Mouse (Mus musculus) bone marrow, adult 2 months (tissue): ENCODE measurements around the gene Clip1. TPM values are rescaled to one million over a fixed set of nuclear protein-coding genes. Genes with fewer than 3 reads are reported as not detected.

Source experiments
- H3K27ac ChIP-seq: fragments of 200-500 bp; 2 replicates; pipeline ENCODE4 v1.5.1; 2012; ENCODE audit warnings: low read depth, mild to moderate bottlenecking, control low read depth, inconsistent platforms, low read length; ENCODE audit not compliant: control insufficient read depth, poor library complexity, insufficient read depth
- H3K4me1 ChIP-seq: fragments of 200-500 bp; 2 replicates; pipeline ENCODE4 v1.6.1; 2011; ENCODE audit warnings: low read length; ENCODE audit not compliant: control insufficient read depth, insufficient read depth
- H3K4me3 ChIP-seq: fragments of 200-500 bp; replicated peaks from 2 replicates; pipeline ENCODE3; 2011; ENCODE audit warnings: mild to moderate bottlenecking, low read depth, low read length, control low read depth; ENCODE audit not compliant: control insufficient read depth
- CTCF ChIP-seq: fragments of 200-500 bp; IDR thresholded peaks from 2 replicates; pipeline ENCODE4 v1.5.1; 2011; ENCODE audit warnings: low read length, control low read depth; ENCODE audit not compliant: control insufficient read depth, insufficient read depth
- POLR2A ChIP-seq: fragments of 200-500 bp; IDR thresholded peaks from 2 replicates; pipeline ENCODE4 v1.6.1; 2011; ENCODE audit warnings: low read depth, mild to moderate bottlenecking, control low read depth, low read length, borderline replicate concordance; ENCODE audit not compliant: control insufficient read depth
- WGBS: fragments of 180-500 bp; shearing (Covaris S2); methylation state at CpG from one replicate; pipeline ENCODE4 v1.1.7; 2018; 5-methylcytosine and 5-hydroxymethylcytosine counted together
- polyA plus RNA-seq: library from polyadenylated mRNA; stranded (reverse); fragments of >200 nt; gene quantifications from 2 replicates; pipeline ENCODE4 v1.2.4, GENCODE M21; 2011; ENCODE audit warnings: low replicate concordance; ENCODE audit not compliant: missing spikeins, insufficient read depth, insufficient read length

Gene Clip1
- polyA plus RNA-seq, 1 experiment, result 29.8 TPM

- TF ChIP-seq CTCF, result no peak
- TF ChIP-seq POLR2A, result no peak
- no peak overlapping the region for H3K27ac ChIP-seq
- 63% methylated on average over 5 of the region's 5 CpGs for WGBS
- H3K4me3 ChIP-seq, result no peak overlapping the region
- H3K4me1 ChIP-seq, result peaks cover 5% of the 10 kb centered on the region; the same call in 1 of the 2 replicates
Observed at GRCm38 (mm10) chr5:123679546-123680263, 4.7 kb downstream of the Clip1 start.

- TF ChIP-seq CTCF, result no peak
- TF ChIP-seq POLR2A, result no peak
- no peak overlapping the region for H3K4me3 ChIP-seq
- 33% methylated on average over 3 of the region's 3 CpGs for WGBS
- H3K27ac ChIP-seq, result no peak overlapping the region
- H3K4me1 ChIP-seq, result peaks cover 5% of the 10 kb centered on the region; the same call in 1 of the 2 replicates
Observed at GRCm38 (mm10) chr5:123679106-123679505, 5.3 kb downstream of the Clip1 start.

- whole genome bisulfite sequencing, result 41% methylated on average over 9 of the region's 9 CpGs
- Histone ChIP-seq H3K27ac (no peak overlapping the region), H3K4me3 (no peak overlapping the region), H3K4me1 (peaks cover 2% of the 10 kb centered on the region; the same call in 1 of the 2 replicates)
- no peak for TF ChIP-seq CTCF
- TF ChIP-seq POLR2A, result no peak
Observed at GRCm38 (mm10) chr5:123675717-123676116, 8.7 kb downstream of the Clip1 start.

- H3K4me3 ChIP-seq, result no peak overlapping the region
Observed at GRCm38 (mm10) chr5:123675221-123675620, 9.2 kb downstream of the Clip1 start.

GRCm38 (mm10) chr5:123671473-123671820 is 13.0 kb downstream of the Clip1 start:
- no peak for TF ChIP-seq POLR2A
- H3K4me3 ChIP-seq, result no peak overlapping the region
- WGBS, result 68% methylated on average over 3 of the region's 3 CpGs
- H3K27ac ChIP-seq, result no peak overlapping the region
- no peaks in the 10 kb centered on the region; the same call in 1 of the 2 replicates for H3K4me1 ChIP-seq

More at GRCm38 (mm10) chr5:123675221-123675620, 9.2 kb downstream of the Clip1 start:
- H3K27ac ChIP-seq, result no peak overlapping the region
- H3K4me1 ChIP-seq, result no peaks in the 10 kb centered on the region; the same call in 1 of the 2 replicates
- no peak for TF ChIP-seq CTCF
- 21% methylated on average over 3 of the region's 3 CpGs for WGBS

GRCm38 (mm10) chr5:123670800-123671472 is 13.5 kb downstream of the Clip1 start:
- peak overlapping the region; percentile 39; the same call in 1 of the 2 replicates for H3K27ac ChIP-seq
- WGBS, result 6% methylated on average over 14 of the region's 14 CpGs
- TF ChIP-seq POLR2A (no peak), CTCF (no peak)
- peak overlapping the region; percentile 57 for H3K4me3 ChIP-seq
- no peaks in the 10 kb centered on the region; the same call in 1 of the 2 replicates for H3K4me1 ChIP-seq

GRCm38 (mm10) chr5:123669991-123670799 is 14.2 kb downstream of the Clip1 start:
- TF ChIP-seq CTCF (no peak), POLR2A (no peak)
- H3K27ac ChIP-seq, result peak overlapping the region; percentile 39
- H3K4me3 ChIP-seq, result peak overlapping the region; percentile 57
- 30% methylated on average over 9 of the region's 9 CpGs for WGBS
- no peaks in the 10 kb centered on the region; the same call in 1 of the 2 replicates for H3K4me1 ChIP-seq

- no peak overlapping the region for H3K4me3 ChIP-seq
- TF ChIP-seq CTCF (no peak), POLR2A (no peak)
- H3K4me1 ChIP-seq, result peaks cover 1% of the 10 kb centered on the region
- WGBS, result 75% methylated on average over 12 of the region's 12 CpGs
- H3K27ac ChIP-seq, result no peak overlapping the region
Observed at GRCm38 (mm10) chr5:123667915-123668314, 16.5 kb downstream of the Clip1 start.
